ENCODE assay signal across 9 mouse cellular contexts in genomic region chr17:48350681-48351193, GRCm38 (mm10).
"Had no signal": no experiment of that assay in that cellular context is flagged by ENCODE, and none has a peak within 500 bp of the region (broad histone marks: within the 10 kb centered on the region; RNA-seq: fewer than 3 reads in every experiment).

No protein-coding gene starts in this region.

- DNase-seq: kidney, adult 2 months; kidney, postnatal 36 days; layer of hippocampus, postnatal 36 days; left cerebral cortex, postnatal 4 days; liver, postnatal 0 days; lung, embryonic 14.5 days; midbrain, embryonic 14.5 days; thymus, adult 18-20 months; thymus, postnatal 36 days had no signal
